Mouse (Mus musculus): ENCODE measurements around the gene Fam168b.

The Fam168b gene

DNA sequence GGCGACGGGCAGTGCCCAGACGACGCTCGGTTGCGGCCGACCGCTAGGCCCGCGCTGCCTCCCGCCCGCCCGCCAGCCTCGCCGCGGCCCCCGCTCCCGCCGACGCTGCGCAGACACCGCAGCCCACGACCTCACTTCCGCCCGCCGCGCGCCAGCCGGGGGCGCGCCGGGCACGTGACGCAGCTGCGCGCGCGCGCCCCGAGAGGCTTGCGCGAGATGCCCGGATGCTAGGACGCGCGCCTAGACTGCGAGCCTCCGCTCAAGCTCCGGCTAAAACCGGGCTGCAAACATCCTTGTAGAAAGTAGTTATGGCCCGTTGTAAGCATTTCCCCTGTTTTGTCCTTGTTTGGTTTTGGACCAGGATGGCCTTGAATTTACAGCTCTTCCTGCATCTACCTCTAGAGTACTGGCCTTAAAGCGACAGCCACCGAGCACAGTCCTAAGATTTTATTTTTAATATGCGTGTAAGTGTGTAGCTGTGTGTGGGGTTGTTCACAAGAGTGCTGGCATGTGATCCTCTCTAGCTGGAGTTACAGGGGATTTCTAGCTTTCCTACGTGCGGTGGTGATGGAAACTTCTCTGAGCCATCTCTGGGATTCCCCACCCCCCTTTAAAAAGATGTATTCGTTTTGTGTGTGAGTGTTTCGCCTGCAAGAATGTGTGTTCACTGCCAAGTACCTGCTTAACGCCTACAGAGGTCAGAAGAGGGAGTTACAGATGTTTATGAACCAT, at the start of gene Fam168b:
TSS of gene Fam168b (minus strand) at position 179 of the 732 bp plus-strand sequence.
- no peak for DNase-seq (ENCODE audit: extremely low read depth, low read depth, low spot score)

DNA sequence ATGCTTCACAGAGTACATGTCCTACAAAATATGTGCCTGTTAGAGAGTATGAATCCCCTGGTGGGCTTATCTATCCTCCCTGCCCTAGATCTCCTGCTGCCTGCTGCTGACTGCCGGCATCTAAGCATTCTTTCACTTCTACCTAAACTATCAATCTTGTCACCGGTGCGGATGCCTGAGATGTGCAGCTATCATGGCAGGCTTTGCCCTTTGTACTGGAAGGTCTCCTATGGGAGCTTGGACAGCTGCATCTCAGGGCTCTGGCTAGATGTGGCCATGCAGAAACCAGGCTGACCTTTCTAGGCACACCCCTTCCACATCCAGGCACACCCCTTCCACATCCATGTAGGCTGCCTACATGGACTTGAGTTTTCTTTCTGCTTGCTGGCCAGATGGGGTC, 49.6 kb upstream of the Fam168b start:
- no peak for DNase-seq (ENCODE audit: extremely low read depth, low read depth, low spot score)

DNA sequence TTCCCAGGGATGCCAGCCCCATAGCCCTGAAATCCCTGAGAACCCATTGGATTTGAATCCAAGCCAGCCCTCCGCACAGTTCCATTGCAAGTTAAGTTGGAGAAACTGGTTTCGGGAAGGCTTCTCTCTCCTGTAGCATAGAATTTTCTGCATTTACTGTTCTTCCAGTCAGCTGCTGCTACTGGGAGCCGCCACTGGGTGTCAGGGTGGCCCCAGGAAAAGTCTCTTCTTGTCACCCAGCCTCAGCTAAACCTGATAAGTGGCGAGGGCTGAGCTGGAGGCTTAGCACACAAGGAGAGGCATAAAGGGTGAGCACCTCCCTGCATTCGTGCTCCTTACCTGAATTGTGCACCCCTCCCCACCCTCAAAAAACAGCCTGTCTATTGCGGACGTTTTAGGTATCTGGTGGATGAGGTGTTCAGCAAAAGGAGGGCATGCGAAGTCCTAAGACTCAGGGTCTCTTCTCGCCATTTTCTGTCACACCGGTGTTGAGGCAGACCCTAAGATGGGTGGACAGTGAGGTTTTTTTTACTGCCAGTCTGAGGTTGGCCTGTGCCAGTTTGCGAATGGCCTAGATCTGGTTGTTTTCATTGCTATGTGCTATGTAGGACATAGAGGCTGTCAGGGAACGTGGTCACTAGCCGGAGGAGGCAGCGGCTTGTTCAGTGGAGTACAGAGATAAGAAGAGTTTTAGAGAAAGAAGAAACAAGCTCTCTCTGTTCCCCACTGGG, 48.9 kb upstream of the Fam168b start:
- no peak for DNase-seq (ENCODE audit: extremely low read depth, low read depth, low spot score)

DNA sequence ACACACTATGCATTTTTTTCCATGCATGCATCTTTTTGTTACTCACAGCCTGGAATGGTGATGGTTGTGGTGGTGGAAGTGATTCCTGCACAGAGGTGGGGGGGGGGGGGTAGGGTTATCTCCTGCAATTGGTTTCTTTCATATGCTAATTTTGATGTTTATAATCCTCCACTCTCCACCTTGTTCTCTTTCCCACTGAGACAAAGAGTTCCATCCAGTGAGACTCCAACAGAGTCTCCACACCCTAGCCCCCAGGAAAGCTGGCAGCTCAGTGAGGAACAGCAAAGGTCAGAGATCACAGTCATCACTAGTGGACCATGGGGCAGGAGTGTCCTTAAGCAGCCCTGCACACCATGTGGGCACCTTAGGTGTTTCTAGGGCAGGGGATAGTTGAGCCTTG, 40.9 kb upstream of the Fam168b start:
- no peak for DNase-seq (ENCODE audit: extremely low read depth, low read depth, low spot score)

DNA sequence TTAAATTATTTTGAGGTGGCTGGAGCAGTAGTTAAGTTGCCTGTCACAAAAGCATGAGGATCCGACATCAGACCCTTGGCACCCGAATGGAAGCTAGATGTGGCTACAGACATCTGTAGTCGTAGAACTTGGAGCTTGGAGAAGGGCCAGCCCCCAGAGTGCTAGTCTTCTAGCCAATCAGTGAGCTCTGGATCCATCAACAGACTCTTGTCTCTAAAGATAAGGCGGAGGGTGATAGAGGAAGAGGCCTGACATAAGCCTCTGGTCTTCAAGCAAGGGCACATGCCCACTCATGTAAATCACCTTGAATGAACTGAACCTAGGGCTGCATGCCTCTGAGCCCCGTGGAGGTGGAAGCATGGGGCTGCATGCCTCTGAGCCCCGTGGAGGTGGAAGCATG, 36.7 kb upstream of the Fam168b start:
- DNase-seq (ENCODE audit: extremely low read depth, low read depth, low spot score), result no peak

DNA sequence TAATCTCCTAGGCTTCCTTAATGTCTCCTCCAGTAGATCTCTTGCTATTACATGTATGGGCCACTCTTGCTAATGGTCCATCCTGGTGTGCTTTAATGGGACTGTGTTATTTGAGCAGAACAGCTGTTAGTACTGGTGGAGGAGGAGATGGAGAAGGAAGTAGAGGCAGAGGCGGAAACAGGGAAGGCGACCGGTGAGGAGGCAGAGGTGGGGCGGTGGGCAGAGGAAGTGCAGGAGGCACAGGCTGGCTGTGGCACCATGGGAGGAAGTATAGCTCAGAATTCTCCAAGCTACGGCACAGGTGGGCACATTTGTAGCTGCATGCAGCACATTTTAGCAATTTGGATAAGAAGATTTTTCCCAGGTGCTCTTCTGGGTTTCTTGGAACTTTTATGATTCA, 30.7 kb upstream of the Fam168b start:
- no peak for DNase-seq (ENCODE audit: extremely low read depth, low read depth, low spot score)

DNA sequence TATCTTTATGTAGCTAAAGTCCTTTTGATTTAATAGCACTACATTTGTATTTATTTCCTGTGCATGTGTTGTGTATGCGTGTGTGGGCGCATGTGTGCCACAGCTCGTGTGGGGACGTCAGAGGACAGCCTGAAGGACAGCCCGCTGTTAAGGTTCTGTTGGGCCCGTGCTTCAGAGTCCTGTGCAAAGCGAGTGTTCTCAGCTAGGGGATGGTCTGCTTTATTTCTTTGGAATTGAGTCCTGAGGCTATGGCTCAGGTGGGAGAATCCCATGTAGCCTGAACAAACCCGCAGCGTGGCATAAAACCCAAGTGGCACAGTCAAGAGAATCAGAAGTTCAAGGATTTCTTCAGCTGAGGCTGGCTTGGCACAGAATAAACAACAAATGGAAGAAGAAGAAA, 28.3 kb upstream of the Fam168b start:
- no peak for DNase-seq (ENCODE audit: extremely low read depth, low read depth, low spot score)

DNA sequence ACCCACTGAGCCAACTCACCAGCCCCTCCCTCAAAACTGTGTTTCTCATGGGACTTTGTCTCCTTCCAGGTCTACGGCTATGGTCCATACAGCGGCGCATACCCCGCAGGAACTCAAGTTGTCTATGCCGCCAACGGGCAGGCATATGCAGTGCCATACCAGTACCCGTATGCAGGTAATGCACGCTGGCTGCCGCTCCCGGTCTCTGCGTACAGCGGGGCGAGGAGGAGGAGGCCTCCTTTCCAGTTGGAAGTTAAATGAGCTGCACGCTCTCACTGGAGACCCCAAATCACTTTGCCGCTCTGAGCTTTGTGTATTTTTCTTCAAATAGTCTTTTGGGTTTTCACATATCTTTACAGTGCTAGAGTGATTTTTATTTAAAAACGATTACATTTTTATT, 26.4 kb upstream of the Fam168b start:
- no peak for DNase-seq (ENCODE audit: extremely low read depth, low read depth, low spot score)

DNA sequence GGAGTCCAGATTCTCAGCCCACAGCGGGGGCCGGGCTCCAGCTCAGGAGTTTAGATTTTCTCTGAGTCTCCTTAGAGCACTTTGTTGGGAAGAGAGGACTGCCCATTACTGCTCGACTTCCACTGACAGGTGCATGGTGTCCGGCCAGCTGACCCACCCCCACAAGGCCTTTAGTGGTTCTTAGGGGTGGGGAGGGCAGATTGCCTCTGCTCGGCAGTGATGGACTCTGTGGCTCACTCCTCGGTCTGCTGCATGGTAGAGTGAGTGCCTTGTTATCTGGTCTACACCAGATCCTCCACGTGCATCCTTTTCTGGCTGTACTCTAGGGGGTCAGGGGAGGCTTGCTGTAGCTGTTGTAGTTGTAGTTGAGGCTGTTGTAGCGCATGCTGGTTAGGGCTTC, 25.5 kb upstream of the Fam168b start:
- DNase-seq (ENCODE audit: extremely low read depth, low read depth, low spot score), result no peak

DNA sequence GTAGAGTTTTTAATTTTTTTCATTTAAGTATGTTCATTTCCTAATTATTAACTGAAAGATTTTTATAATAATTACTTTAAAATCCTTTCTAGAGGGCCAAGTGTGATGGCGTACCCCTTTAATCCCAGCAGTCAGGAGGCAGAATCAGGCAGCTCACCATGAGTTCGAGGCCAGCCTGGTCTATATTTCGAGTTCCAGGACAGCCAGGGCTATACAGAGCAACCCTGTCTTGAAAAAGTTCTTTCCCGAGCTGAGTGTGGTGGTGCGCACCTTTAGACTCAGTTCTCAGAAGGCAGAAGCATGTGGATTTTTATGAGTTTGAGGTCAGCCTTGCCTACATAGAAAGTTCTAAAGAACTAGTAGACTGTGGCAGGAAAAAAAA, 24.7 kb upstream of the Fam168b start:
- no peak for DNase-seq (ENCODE audit: extremely low read depth, low read depth, low spot score)

DNA sequence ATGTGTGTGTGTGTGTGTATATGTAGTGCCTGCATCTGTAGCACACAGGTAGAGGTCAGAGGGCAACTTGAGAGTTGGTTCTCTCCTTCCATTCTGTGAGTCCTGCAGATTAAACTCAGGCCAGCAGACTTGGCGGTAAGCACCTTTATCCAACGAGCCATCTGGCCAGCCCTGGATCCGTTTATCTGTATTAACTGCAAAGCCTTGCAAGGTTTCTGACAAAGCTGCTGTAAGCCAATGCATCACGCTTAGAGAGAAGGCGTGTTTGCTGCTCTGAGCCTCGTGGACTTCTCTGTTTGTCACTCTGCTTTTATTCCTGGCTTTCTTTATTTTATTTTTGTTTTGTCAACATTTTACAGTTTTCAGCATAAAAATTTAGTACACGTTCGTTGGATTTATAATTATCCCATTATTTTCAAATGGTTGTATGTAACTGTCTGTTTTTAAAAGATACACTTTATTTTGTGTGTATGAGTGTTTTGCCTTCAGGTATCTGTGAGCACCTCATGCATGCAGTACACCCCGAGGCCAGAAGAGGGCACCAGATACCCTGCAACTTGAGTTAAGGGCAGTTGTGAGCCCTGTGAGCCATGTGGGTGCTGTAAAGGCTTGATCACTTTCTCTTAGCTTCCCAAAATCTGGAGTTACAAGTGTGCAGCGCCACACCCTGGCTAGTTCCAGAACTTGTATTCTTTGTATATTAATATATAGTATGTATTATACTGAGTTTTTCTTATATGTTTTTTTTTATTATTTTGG, 24.1 kb upstream of the Fam168b start:
- DNase-seq (ENCODE audit: extremely low read depth, low read depth, low spot score), result peak; percentile 62

DNA sequence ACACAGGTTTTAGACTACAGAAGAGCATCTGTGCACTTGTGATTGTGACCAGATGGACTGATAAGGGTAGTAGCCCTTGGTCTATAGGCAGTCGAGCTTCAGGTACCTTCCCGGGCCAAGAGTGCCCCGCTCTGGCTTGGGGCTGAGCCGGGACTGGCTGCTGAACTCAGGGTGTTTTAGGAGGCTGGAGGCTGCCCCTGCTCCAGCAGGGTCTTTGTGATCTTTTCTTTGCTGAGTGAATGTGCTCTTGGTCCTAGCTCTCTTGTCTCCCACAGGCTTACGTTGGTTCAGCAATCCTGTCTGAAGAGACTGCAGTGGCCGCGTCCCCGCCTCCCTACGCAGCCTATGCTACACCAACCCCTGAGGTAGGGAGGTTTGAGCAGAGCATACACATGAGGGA, 23.0 kb upstream of the Fam168b start:
- no peak for DNase-seq (ENCODE audit: extremely low read depth, low read depth, low spot score)

DNA sequence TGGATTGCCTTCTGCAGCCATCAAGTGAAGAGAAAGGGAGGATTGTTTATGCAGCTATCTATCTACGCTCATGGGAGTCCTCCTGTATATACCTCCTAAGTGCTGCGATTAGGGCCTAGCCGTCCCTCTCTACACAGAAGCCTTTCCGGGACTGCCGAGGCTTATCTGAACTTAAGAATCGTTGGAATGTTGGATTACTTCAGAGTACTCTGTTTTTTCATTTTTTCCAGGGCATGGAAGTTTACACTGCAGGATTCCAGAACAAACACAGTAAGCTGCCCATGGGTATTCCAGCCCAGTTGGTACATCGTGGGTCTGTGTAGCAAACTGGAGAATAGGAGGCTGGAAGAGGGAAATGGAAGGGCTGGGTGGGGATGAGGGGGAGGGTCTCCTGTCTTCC, 21.4 kb upstream of the Fam168b start:
- DNase-seq (ENCODE audit: extremely low read depth, low read depth, low spot score), result no peak

DNA sequence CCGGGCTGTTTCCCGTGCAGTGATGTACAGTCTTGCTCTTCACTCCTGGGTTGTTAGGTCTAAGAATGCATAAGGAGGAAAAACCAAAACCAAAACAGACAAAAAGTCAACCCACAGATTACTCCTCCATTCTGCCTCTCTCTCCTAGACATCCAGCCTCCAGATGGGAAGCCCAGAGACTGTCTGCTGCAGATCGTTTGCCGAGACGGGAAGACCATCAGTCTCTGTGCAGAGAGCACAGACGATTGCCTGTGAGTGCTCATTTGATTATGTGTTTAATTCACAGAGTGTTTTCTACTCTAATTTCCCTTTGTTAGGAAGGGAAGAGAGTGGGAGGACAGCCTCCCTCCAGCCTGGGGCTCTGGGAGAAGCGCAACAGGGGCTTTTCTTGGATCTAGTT, 20.5 kb upstream of the Fam168b start:
- no peak for DNase-seq (ENCODE audit: extremely low read depth, low read depth, low spot score)

DNA sequence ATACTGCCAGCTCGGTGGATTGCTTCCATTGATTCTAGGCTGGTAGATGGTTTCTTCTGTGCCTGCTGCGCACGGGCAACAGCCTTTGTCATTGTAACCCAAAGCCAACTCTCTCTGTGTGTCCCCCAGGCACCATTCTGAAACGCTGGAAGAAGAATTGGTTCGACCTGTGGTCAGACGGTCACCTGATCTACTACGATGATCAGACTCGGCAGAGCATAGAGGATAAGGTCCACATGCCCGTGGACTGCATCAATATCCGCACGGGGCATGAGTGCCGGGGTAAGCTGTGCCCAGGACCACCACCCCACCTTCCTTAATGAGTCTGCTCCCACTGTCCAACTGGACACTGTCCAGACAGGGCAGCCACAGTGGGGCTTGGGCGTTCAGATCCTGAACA, 20.0 kb upstream of the Fam168b start:
- DNase-seq (ENCODE audit: extremely low read depth, low read depth, low spot score), result no peak

DNA sequence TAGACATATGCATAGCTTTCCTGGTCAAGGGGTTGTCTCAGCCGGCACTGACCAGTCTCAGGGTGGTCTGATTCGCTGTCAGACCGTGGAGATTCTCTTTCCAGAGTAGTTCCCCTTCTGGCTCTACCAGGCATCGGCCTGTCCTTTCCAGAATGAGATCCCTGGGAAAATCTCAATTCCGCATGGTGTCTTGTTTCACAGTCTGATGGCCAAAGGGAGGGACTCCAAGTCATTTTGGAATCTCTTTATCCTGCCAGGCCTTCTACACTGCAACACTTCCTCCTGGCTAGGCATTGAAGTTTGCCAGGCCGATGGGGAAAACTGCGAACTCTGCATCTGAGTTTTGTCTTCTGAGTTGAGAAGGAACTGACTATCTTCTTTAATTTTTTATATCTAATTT, 17.3 kb upstream of the Fam168b start:
- no peak for DNase-seq (ENCODE audit: extremely low read depth, low read depth, low spot score)

DNA sequence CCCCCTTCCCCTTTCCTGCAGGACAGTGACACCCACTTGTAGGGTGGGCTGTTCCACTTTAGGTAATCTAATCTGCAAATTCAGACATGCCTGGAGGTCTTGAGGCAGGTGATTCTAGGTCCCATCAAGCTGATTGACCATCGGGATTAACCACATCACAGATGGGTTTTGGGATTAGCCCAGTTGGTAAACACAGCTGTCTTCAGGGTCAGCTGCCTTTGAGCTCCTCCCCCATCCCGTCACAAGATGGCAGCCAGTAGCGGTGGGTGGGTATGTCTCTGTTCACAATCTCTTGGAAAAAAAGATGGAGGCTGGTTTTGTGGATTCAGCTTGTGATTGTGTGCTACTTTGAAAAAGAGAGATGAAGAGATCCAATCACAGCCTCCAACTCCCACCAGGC, 16.9 kb upstream of the Fam168b start:
- DNase-seq (ENCODE audit: extremely low read depth, low read depth, low spot score), result no peak

DNA sequence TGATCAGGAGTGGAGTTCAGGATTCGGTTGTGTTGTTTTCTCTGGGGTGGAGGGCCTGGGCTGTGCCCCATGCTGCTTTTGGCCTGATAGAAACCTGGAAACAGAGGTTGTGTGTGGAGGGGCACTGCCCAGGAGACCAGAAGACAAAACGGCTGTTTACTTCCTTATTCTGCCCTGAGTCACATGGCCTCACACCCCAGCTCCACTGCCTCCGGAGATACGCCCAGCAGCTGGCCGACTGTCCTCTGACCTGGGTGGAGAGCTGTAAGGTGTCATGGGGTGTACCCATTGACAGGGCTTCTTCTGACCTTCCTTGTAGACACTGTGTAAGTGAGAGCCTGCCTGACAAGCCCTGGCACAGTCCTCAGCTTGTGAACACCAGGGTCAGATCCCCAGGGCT, 15.8 kb upstream of the Fam168b start:
- DNase-seq (ENCODE audit: extremely low read depth, low read depth, low spot score), result no peak

DNA sequence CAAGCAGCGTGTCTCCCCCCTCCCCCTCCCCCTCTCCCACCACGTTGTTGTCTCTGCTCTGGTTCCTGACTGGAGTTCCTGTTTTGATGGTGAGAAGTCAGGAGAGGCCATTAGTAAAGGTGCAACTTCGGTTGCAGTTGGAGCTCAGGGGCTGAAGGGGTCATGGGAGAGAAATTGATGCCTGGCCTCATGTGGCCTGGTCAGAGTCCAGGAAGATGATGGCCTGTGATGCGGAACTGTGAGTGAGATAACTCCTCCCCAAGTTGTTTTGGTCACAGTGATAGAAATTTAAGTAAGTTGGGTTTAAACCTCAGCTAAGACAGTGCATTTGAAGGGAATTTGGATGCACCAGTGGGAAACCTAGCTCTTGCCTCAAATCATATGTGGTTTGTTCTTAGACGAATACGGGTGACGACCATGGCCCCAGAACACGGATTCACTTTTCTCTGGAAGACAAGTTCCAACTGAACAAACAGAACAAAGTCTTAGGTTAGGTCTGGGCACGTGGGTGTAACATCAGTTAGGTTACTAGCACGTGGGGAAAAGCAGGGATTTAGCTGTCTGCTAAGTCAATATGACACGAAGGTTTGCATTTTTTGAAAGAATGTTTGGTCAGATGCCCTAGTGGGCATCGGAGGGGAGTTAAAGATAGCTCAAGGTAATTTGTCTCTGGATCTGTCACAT, 12.3 kb upstream of the Fam168b start:
- no peak for DNase-seq (ENCODE audit: extremely low read depth, low read depth, low spot score)

DNA sequence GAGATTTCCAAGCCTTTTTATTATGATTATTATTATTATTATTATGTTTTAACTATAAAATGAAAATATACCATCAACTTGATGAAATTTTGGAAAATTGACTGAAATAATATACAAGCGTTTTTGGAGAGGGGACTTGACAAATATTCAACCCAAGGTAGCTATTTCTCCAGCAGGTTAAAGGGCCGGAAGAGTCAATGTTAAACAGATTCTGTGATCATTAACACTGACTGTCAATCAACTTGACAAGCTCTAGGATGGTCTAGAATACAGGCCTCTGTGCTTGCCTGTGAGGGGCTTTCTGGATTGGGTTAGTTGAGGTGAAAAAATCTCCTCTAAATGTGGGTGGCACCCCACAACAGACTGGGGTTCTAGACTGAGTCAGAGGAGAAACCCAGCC, 10.9 kb upstream of the Fam168b start:
- DNase-seq (ENCODE audit: extremely low read depth, low read depth, low spot score), result no peak

DNA sequence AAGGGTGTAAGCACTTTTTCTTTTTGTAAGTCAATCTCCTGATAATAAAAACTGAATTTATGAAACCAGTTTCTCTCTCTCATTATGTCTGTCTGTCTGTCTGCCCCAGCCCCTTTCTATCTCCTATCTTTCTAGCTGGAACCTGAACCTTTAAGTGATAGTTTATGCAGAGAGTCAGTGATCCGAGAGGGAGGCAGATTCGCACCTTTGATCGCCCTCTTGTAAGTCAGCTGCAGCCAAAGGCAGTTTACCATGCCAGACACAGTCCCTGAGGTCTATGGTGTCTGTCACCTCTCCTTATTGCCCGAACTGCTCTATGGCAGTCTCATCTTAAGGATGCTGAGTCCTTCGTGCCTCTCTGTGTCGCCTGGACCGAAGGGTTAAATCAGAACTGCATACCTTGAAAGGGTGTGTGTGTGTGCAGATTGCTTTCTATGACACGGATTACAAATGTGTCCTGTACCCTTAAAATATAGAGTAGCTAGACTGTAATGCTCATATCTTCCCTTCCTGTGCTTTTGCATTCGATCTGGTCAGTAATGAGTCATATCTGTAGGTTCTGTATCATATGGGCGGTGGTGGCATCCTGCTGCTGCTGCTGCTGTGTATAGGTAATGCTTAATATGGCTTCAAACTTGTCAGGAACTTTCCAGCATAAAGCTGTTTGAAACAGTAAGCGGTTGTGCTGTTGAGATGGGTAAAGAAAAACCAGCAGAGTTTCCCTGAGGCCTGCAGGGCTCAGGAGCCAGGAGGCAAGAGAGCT, 9.4 kb upstream of the Fam168b start:
- no peak for DNase-seq (ENCODE audit: extremely low read depth, low read depth, low spot score)

Data from fat pad, adult 2 months (tissue).